Mouse (Mus musculus) stomach, embryonic 14.5 days (tissue): ENCODE results near the gene Fam81a. TPM values are rescaled to one million over a fixed set of nuclear protein-coding genes. Genes with fewer than 3 reads are reported as not detected.

Experiments
- ATAC-seq: fragments of 200-750 bp; cut with Nextera tagmentation; 2 replicates; pipeline ENCODE4 v1.8.0; 2017; ENCODE audit warnings: low read depth, moderate TSS enrichment; ENCODE audit not compliant: insufficient number of reproducible peaks, insufficient read depth, low FRiP score
- H3K27ac ChIP-seq: fragments of 300-500 bp; sonication (generic); 2 replicates; pipeline ENCODE4 v1.5.1; 2014; ENCODE audit warnings: mild to moderate bottlenecking, low read length, moderate library complexity, mixed read lengths
- H3K27me3 ChIP-seq: fragments of 300-500 bp; sonication (generic); 2 replicates; pipeline ENCODE4 v1.6.1; 2014; ENCODE audit warnings: low read length, control low read depth, mixed read lengths; ENCODE audit not compliant: control insufficient read depth, insufficient read depth
- H3K36me3 ChIP-seq: fragments of 300-500 bp; sonication (generic); 2 replicates; pipeline ENCODE4 v1.6.1; 2014; ENCODE audit warnings: mild to moderate bottlenecking, control low read depth, low read length, moderate library complexity, mixed read lengths; ENCODE audit not compliant: control insufficient read depth, insufficient read depth
- H3K4me1 ChIP-seq: fragments of 300-500 bp; sonication (generic); 2 replicates; pipeline ENCODE4 v1.6.1; 2014; ENCODE audit warnings: low read length, control low read depth, mixed read lengths; ENCODE audit not compliant: control insufficient read depth, insufficient read depth
- H3K4me2 ChIP-seq: fragments of 300-500 bp; sonication (generic); replicated peaks from 2 replicates; pipeline ENCODE4 v1.6.1; 2014; ENCODE audit warnings: low read depth, low read length, control low read depth
- H3K4me3 ChIP-seq: fragments of 300-500 bp; sonication (generic); 2 replicates; pipeline ENCODE4 v1.5.1; 2014; ENCODE audit warnings: low read depth, low read length, control low read depth
- H3K9ac ChIP-seq: fragments of 300-500 bp; sonication (generic); replicated peaks from 2 replicates; pipeline ENCODE4 v1.6.1; 2014; ENCODE audit warnings: low read depth, mild to moderate bottlenecking, control low read depth, low read length, moderate library complexity, mixed read lengths
- H3K9me3 ChIP-seq: fragments of 300-500 bp; sonication (generic); 2 replicates; pipeline ENCODE4 v1.6.1; 2016; ENCODE audit warnings: low read depth, low read length, control low read depth; ENCODE audit not compliant: control insufficient read depth
- WGBS: fragments of 180-500 bp; shearing (Covaris S2); extraction: QIAGEN DNeasy Blood & Tissue Kit; methylation state at CpG from one replicate; pipeline ENCODE4 v1.1.7; 2014; 5-methylcytosine and 5-hydroxymethylcytosine counted together
- polyA plus RNA-seq: library from polyadenylated mRNA; unstranded; fragments of >200 nt; fragmentation: Nextera tagmentation; extraction: Ambion mirVana; gene quantifications from 2 replicates; pipeline ENCODE4 v1.2.1, GENCODE M21; 2014

The Fam81a gene
- polyA plus RNA-seq, 1 experiment from 2014 or later, result 4.6 TPM

DNA sequence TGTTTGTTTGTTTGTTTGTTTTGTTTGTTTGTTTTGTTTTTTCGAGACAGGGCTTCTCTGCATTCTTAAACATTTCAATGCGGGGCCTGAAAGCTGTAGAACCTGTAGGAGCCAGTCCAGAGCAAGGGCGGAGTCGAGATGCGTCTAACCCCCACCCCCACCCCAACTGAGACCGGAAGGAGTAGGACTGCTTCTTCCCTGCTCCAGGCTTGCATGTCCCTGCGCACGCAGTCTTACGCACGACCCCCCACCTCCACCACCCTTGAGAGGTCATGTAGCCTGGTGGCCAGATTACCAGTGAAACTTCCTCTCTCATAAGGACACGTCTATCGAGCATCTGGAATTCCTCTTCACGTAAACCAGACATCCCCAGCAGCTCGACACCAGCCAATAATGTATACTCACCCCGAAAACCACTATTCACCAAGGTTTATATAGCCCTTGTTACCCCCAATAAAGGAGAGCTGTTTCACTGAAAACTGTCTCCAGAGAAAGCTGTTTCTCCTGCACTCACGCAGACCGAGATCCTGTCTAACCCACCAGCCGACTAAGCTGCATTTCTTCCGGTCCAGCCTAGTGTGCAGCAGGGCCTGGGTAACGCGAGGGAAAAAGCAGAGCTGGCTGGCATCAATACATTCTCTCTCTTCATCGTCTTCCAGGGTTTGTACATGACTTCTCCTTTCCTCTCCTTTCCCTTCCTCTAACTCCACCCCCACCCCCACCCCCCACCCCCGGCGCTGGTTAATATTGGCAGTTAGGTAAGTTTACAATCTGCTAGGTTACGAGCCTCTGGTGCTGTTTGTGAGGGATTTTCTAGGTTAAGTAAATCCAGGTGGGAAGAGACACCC is 59.8 kb downstream of the Fam81a start:
- Histone ChIP-seq H3K4me1 (0 out of 2 replicates have a peak, but pooled peaks cover 4% of the 10 kb centered on the region), H3K4me2 (no peak overlapping the region), H3K9ac (no peak overlapping the region), H3K9me3 (no peaks in the 10 kb centered on the region), H3K27me3 (no peaks in the 10 kb centered on the region), H3K27ac (no peak overlapping the region), H3K4me3 (no peak overlapping the region), H3K36me3 (no peaks in the 10 kb centered on the region)
- 54% methylated on average over 25 of the region's 25 CpGs for WGBS
- no peak for ATAC-seq

DNA sequence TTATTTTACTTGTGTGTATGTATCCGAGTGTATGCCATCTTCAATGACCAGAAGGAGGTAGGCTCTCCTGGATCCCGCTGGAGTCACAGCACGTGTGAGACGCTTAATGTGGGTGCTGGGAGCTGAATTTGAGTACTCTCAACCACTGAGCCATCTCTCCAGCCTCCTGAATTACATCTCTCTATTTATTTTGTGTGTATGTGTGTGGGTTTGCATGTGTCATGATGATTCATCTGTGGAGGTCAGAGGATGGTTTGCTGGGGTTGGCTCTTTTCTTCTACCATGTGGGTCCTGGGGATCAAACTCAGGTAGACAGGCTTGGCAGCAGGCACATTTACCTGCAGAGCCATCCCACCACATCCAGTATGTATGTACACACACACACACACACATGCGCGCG is 60.6 kb downstream of the Fam81a start:
- Histone ChIP-seq H3K27me3 (no peaks in the 10 kb centered on the region), H3K9ac (no peak overlapping the region), H3K36me3 (no peaks in the 10 kb centered on the region), H3K4me1 (0 out of 2 replicates have a peak, but pooled peaks cover 9% of the 10 kb centered on the region), H3K27ac (no peak overlapping the region), H3K4me2 (no peak overlapping the region), H3K4me3 (no peak overlapping the region), H3K9me3 (no peaks in the 10 kb centered on the region)
- ATAC-seq, result no peak
- 84% methylated on average over 7 of the region's 7 CpGs for WGBS

DNA sequence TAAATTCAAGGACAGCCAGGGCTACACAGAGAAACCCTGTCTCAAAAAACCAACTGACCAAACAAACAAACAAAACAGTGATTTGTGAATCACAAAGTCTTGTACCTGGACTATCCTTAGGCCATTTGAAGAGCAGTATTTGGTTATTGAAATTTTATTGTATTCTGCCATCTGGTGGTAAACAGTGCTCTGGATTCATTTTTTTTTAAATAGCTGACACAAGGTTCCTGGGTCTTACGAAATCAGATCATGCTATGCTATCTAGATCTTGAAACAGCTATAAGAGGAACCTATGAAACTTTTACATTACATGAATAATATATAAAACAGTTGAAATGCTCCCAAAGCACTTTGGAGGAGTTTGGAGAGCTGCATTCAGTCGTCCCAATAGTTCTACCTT is 61.4 kb downstream of the Fam81a start:
- Histone ChIP-seq H3K27ac (no peak overlapping the region), H3K9me3 (no peaks in the 10 kb centered on the region), H3K4me3 (no peak overlapping the region), H3K9ac (no peak overlapping the region), H3K36me3 (no peaks in the 10 kb centered on the region), H3K4me1 (0 out of 2 replicates have a peak, but pooled peaks cover 9% of the 10 kb centered on the region), H3K27me3 (no peaks in the 10 kb centered on the region), H3K4me2 (no peak overlapping the region)
- WGBS, result 65% methylated on average over 2 of the region's 2 CpGs
- ATAC-seq, result no peak

DNA sequence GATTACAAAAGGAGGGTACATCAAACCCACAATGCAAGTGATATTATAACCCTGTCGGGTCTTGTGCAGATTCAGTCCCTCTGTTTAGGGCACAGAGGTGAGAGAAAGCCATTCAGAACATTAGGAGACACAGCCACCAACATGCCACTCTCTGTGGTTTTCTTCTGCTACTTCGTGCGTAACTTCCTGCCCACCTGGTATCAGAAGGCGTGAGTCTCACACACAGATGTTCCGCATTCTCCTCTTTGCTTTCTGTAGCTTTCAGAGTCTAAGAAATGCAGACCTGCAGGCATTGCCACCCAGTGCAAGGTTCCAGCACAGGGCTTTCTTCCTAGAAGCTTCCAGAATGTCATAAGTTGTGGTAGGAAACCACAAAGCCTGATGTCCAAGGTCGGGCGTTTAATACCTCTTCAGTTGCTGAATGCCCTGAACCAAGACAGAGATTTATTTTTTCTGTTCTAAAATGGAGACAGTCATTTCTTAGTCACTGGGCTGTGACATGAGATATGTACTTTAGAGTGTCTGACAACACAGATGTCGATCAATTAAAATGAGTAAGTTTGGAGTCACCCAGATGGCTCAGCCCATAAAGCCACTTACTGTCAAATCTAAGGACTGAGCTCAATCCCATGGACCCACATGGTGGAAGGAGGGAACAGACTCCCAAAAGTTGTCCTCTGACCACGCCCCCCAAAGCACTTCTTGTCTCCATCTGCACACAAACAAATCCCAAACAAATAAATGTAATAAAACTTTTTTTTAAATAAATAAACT is 62.1 kb downstream of the Fam81a start:
- ATAC-seq, result no peak
- 0 out of 2 replicates have a peak, but pooled peaks cover 9% of the 10 kb centered on the region for H3K4me1 ChIP-seq
- H3K27me3 ChIP-seq, result no peaks in the 10 kb centered on the region
- H3K4me3 ChIP-seq, result no peak overlapping the region
- 83% methylated on average over 9 of the region's 9 CpGs for WGBS
- H3K9ac ChIP-seq, result no peak overlapping the region
- no peaks in the 10 kb centered on the region for H3K9me3 ChIP-seq
- H3K36me3 ChIP-seq, result no peaks in the 10 kb centered on the region
- H3K4me2 ChIP-seq, result no peak overlapping the region
- no peak overlapping the region for H3K27ac ChIP-seq

DNA sequence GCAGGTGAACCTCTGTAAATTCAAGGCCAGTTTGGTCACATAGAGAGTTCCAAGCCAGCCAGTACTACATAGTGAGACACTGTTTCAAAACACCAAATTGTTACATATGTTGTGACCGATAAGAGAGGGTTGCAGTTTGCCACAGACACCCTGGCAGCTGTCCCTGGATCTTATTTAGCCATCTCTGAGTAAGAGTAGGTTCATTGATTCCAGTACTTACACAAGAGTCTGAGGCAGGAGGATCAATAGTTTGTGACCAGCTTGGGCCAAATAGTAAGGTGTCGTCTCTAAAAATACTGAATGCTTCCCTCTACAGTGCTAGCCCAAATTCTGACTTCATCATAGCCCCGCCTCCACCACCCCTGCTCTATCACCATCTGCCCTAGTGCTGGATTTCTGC is 64.3 kb downstream of the Fam81a start:
- no peaks in the 10 kb centered on the region for H3K27me3 ChIP-seq
- 85% methylated on average over 3 of the region's 3 CpGs for WGBS
- H3K9ac ChIP-seq, result no peak overlapping the region
- H3K4me3 ChIP-seq, result no peak overlapping the region
- no peak overlapping the region for H3K27ac ChIP-seq
- H3K4me1 ChIP-seq, result 0 out of 2 replicates have a peak, but pooled peaks cover 9% of the 10 kb centered on the region
- H3K36me3 ChIP-seq, result no peaks in the 10 kb centered on the region
- no peak for ATAC-seq
- H3K9me3 ChIP-seq, result no peaks in the 10 kb centered on the region
- no peak overlapping the region for H3K4me2 ChIP-seq

DNA sequence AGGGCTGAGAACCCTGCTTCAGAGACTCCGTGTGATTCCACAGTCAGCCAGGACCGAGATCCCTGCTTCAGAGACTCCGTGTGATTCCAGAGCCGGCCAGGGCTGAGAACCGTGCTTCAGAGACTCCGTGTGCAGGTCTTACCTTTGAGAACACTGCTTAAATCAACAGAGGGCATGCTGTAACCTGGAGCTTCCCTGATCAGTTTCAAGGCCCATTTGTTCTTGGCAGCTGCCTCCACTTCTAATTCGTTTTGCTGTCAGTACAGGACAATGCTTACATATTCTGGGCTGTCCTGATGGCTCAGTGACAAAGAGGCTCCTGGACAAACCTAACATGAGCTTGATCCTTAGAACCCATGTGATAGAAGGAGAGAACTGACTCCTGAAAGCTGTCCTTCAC is 65.2 kb downstream of the Fam81a start:
- ATAC-seq, result no peak
- no peak overlapping the region for H3K4me2 ChIP-seq
- H3K4me1 ChIP-seq, result 0 out of 2 replicates have a peak, but pooled peaks cover 6% of the 10 kb centered on the region
- H3K27ac ChIP-seq, result no peak overlapping the region; the same call in 1 of the 2 replicates
- H3K9ac ChIP-seq, result no peak overlapping the region
- no peak overlapping the region for H3K4me3 ChIP-seq
- no peaks in the 10 kb centered on the region for H3K9me3 ChIP-seq
- WGBS, result 52% methylated on average over 7 of the region's 7 CpGs
- H3K36me3 ChIP-seq, result no peaks in the 10 kb centered on the region
- H3K27me3 ChIP-seq, result no peaks in the 10 kb centered on the region

DNA sequence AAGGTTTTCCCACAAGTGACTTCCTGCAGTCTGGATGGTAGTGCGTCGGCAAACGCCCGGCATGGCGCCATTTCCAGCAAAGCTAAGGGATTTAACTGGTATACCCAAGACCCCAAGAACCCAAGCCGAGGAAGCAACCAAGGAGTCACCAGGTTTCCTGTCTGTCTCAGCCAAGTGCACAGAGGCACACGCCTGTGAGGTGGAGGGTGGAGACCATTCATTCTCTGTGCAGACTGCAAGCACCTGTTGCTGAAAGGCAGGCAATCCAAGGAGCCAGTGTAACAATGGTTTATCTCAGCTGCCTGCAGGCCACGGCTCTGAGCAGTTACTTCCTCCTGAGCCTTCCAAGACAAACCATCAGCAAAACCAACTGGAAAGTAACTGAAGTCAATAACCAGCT is 70.0 kb downstream of the Fam81a start:
- Histone ChIP-seq H3K36me3 (no peaks in the 10 kb centered on the region), H3K27ac (no peak overlapping the region), H3K4me1 (peaks cover 12% of the 10 kb centered on the region; the same call in 1 of the 2 replicates), H3K9ac (no peak overlapping the region), H3K4me2 (no peak overlapping the region), H3K9me3 (no peaks in the 10 kb centered on the region), H3K27me3 (no peaks in the 10 kb centered on the region), H3K4me3 (no peak overlapping the region)
- ATAC-seq, result peak; percentile 42
- WGBS, result 78% methylated on average over 8 of the region's 8 CpGs

DNA sequence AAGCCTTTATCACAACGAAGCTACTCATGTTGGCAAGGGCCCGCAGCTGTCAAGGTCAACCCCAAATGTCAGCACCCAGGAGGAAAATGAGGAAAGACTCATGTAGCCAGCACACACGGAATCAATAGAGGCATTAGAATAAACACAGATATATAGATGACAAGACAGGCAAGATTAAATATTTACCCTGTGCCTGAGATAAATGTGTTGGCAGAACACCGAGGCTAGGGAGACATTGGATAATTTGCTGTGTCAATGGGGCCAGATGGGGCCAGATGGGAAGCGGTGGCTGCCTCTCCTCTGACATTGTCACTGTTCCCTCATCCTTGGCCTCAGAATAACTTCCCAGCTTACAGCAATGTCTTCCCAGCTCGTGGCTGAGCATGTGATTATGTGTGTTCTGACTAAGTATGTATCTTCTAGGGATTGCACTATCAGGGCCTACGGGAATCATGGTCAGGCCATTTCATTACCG is 72.4 kb downstream of the Fam81a start:
- H3K9me3 ChIP-seq, result no peaks in the 10 kb centered on the region
- H3K27ac ChIP-seq, result no peak overlapping the region; the same call in 1 of the 2 replicates
- no peak for ATAC-seq
- H3K9ac ChIP-seq, result no peak overlapping the region
- no peak overlapping the region for H3K4me2 ChIP-seq
- H3K36me3 ChIP-seq, result no peaks in the 10 kb centered on the region
- 35% methylated on average over 8 of the region's 8 CpGs for WGBS
- peaks cover 6% of the 10 kb centered on the region; the same call in 1 of the 2 replicates for H3K4me1 ChIP-seq
- no peaks in the 10 kb centered on the region for H3K27me3 ChIP-seq
- no peak overlapping the region for H3K4me3 ChIP-seq
